Mouse (Mus musculus) forebrain, postnatal 0 days (tissue): ENCODE results near the gene Tlr5. TPM values are rescaled to one million over a fixed set of nuclear protein-coding genes. Genes with fewer than 3 reads are reported as not detected.

Experiments
- ATAC-seq: fragments of 200-750 bp; cut with Nextera tagmentation; 2 replicates; pipeline ENCODE4 v1.8.0; 2017; ENCODE audit warnings: mild to moderate bottlenecking, moderate library complexity
- DNase-seq: peaks from one replicate; pipeline ENCODE4 v3.0.0-alpha.2; 2015
- H3K27ac ChIP-seq: fragments of 300-500 bp; sonication (generic); 2 replicates; pipeline ENCODE4 v1.5.1; 2014; ENCODE audit warnings: low read depth, mild to moderate bottlenecking, antibody characterized with exemption, low read length, moderate library complexity, mixed read lengths
- H3K27me3 ChIP-seq: fragments of 300-500 bp; sonication (generic); 2 replicates; pipeline ENCODE4 v1.6.1; 2014; ENCODE audit warnings: mild to moderate bottlenecking, low read length, mixed read lengths; ENCODE audit not compliant: insufficient read depth
- H3K36me3 ChIP-seq: fragments of 300-500 bp; sonication (generic); 2 replicates; pipeline ENCODE4 v1.6.1; 2014; ENCODE audit warnings: mild to moderate bottlenecking, moderate library complexity; ENCODE audit not compliant: insufficient read depth
- H3K4me1 ChIP-seq: fragments of 300-500 bp; sonication (generic); 2 replicates; pipeline ENCODE4 v1.6.1; 2014; ENCODE audit warnings: antibody characterized with exemption; ENCODE audit not compliant: insufficient read depth
- H3K4me2 ChIP-seq: fragments of 300-500 bp; sonication (generic); 2 replicates; pipeline ENCODE4 v1.6.1; 2014; ENCODE audit warnings: low read depth, mild to moderate bottlenecking, moderate library complexity
- H3K4me3 ChIP-seq: fragments of 300-500 bp; sonication (generic); 2 replicates; pipeline ENCODE4 v1.5.1; 2014; ENCODE audit warnings: low read depth, low read length, mixed read lengths
- H3K9ac ChIP-seq: fragments of 300-500 bp; sonication (generic); 2 replicates; pipeline ENCODE4 v1.6.1; 2014; ENCODE audit warnings: mild to moderate bottlenecking
- H3K9me3 ChIP-seq: fragments of 300-500 bp; sonication (generic); 2 replicates; pipeline ENCODE4 v1.6.1; 2016; ENCODE audit warnings: low read length
- CTCF ChIP-seq: sonication (generic); IDR thresholded peaks from 2 replicates; pipeline ENCODE4 v1.5.1; 2016; ENCODE audit warnings: antibody characterized with exemption, control low read depth, low read depth
- whole genome bisulfite sequencing: fragments of 180-500 bp; shearing (Covaris S2); extraction: QIAGEN DNeasy Blood & Tissue Kit; methylation state at CpG from one replicate; pipeline ENCODE4 v1.1.7; 2014; 5-methylcytosine and 5-hydroxymethylcytosine counted together
- polyA plus RNA-seq: library from polyadenylated mRNA; unstranded; fragments of >200 nt; fragmentation: Nextera tagmentation; extraction: Ambion mirVana; gene quantifications from 2 replicates; pipeline ENCODE4 v1.2.1, GENCODE M21; 2015
- total RNA-seq: library from RNA; depleted of rRNA; stranded (reverse); fragments of >200 nt; gene quantifications from 2 replicates; pipeline ENCODE4 v1.2.3, GENCODE M21; 2014

Tlr5 gene
- total and polyA plus RNA-seq, 2 experiments from 2014 or later, result 0.18 to 0.76 TPM

- TF ChIP-seq CTCF, result no peak
- 41% methylated on average over 6 of the region's 6 CpGs for WGBS
- H3K4me2 ChIP-seq, result no peak overlapping the region
- DNase-seq (no peak), ATAC-seq (no peak)
- no peak overlapping the region for H3K9ac ChIP-seq
- no peaks in the 10 kb centered on the region for H3K36me3 ChIP-seq
- H3K4me1 ChIP-seq, result no peaks in the 10 kb centered on the region
- H3K27me3 ChIP-seq, result no peaks in the 10 kb centered on the region
- no peak overlapping the region for H3K27ac ChIP-seq
- H3K4me3 ChIP-seq, result no peak overlapping the region
- no peaks in the 10 kb centered on the region for H3K9me3 ChIP-seq
These were observed 19.1 kb upstream of the Tlr5 start for GRCm38 (mm10) chr1:182935469-182935868.

- no peaks in the 10 kb centered on the region for H3K4me1 ChIP-seq
- WGBS, result 50% methylated on average over 10 of the region's 10 CpGs
- no peak for DNase-seq
These were observed 17.0 kb upstream of the Tlr5 start for GRCm38 (mm10) chr1:182937486-182938120.

GRCm38 (mm10) chr1:182941921-182942320, 12.7 kb upstream of the Tlr5 start:
- no peak overlapping the region for H3K9ac ChIP-seq
- H3K9me3 ChIP-seq, result no peaks in the 10 kb centered on the region
- TF ChIP-seq CTCF, result no peak
- H3K4me1 ChIP-seq, result no peaks in the 10 kb centered on the region
- no peak for DNase-seq
- no peak overlapping the region for H3K27ac ChIP-seq
- H3K4me3 ChIP-seq, result no peak overlapping the region
- no peak overlapping the region for H3K4me2 ChIP-seq
- no peaks in the 10 kb centered on the region for H3K27me3 ChIP-seq
- ATAC-seq, result no peak
- no peaks in the 10 kb centered on the region for H3K36me3 ChIP-seq
- 77% methylated on average over 2 of the region's 2 CpGs for WGBS

More at GRCm38 (mm10) chr1:182937486-182938120, 17.0 kb upstream of the Tlr5 start:
- no peak overlapping the region for H3K9ac ChIP-seq
- H3K27me3 ChIP-seq, result no peaks in the 10 kb centered on the region
- no peaks in the 10 kb centered on the region for H3K36me3 ChIP-seq
- no peak for ATAC-seq
- no peak overlapping the region for H3K27ac ChIP-seq
- TF ChIP-seq CTCF, result no peak
- H3K4me3 ChIP-seq, result no peak overlapping the region
- no peak overlapping the region for H3K4me2 ChIP-seq
- H3K9me3 ChIP-seq, result no peaks in the 10 kb centered on the region

- Histone ChIP-seq H3K9me3 (no peaks in the 10 kb centered on the region), H3K36me3 (no peaks in the 10 kb centered on the region), H3K27me3 (no peaks in the 10 kb centered on the region), H3K27ac (no peak overlapping the region), H3K4me3 (no peak overlapping the region), H3K4me1 (no peaks in the 10 kb centered on the region), H3K9ac (no peak overlapping the region), H3K4me2 (no peak overlapping the region)
- no peak for ATAC-seq
- no peak for DNase-seq
- WGBS, result 89% methylated on average over 3 of the region's 3 CpGs
- no peak for TF ChIP-seq CTCF
These were observed 10.7 kb upstream of the Tlr5 start for GRCm38 (mm10) chr1:182943911-182944310.

- no peak overlapping the region for H3K4me3 ChIP-seq
- TF ChIP-seq CTCF, result no peak
- DNase-seq (no peak), ATAC-seq (no peak)
- no peaks in the 10 kb centered on the region for H3K4me1 ChIP-seq
- WGBS, result 77% methylated on average over 5 of the region's 5 CpGs
- no peak overlapping the region for H3K27ac ChIP-seq
- no peak overlapping the region for H3K9ac ChIP-seq
- no peaks in the 10 kb centered on the region for H3K36me3 ChIP-seq
- no peaks in the 10 kb centered on the region for H3K27me3 ChIP-seq
- H3K9me3 ChIP-seq, result no peaks in the 10 kb centered on the region
- H3K4me2 ChIP-seq, result no peak overlapping the region
These were observed 9.9 kb upstream of the Tlr5 start for GRCm38 (mm10) chr1:182944638-182945037.

GRCm38 (mm10) chr1:182945561-182945960, 9.0 kb upstream of the Tlr5 start:
- Histone ChIP-seq H3K4me3 (no peak overlapping the region), H3K27me3 (no peaks in the 10 kb centered on the region), H3K27ac (no peak overlapping the region), H3K4me1 (no peaks in the 10 kb centered on the region), H3K4me2 (no peak overlapping the region), H3K9me3 (no peaks in the 10 kb centered on the region), H3K9ac (no peak overlapping the region), H3K36me3 (no peaks in the 10 kb centered on the region)
- WGBS, result 82% methylated on average over 6 of the region's 6 CpGs
- TF ChIP-seq CTCF, result no peak
- DNase-seq, result no peak
- no peak for ATAC-seq

- Histone ChIP-seq H3K4me2 (no peak overlapping the region), H3K4me3 (no peak overlapping the region)
- 66% methylated on average over 9 of the region's 9 CpGs for WGBS
These were observed 3.3 kb upstream of the Tlr5 start for GRCm38 (mm10) chr1:182951298-182951697.

More at GRCm38 (mm10) chr1:182951298-182951697, 3.3 kb upstream of the Tlr5 start:
- no peak for DNase-seq
- H3K36me3 ChIP-seq, result no peaks in the 10 kb centered on the region
- 0 out of 2 replicates have a peak, but pooled peaks cover 8% of the 10 kb centered on the region for H3K4me1 ChIP-seq
- H3K9me3 ChIP-seq, result no peaks in the 10 kb centered on the region
- H3K27ac ChIP-seq, result no peak overlapping the region
- H3K27me3 ChIP-seq, result no peaks in the 10 kb centered on the region
- H3K9ac ChIP-seq, result no peak overlapping the region
- TF ChIP-seq CTCF, result no peak
- no peak for ATAC-seq
